Mouse (Mus musculus): ENCODE measurements around the gene Gimap5. TPM values are rescaled to one million over a fixed set of nuclear protein-coding genes. Genes with fewer than 3 reads are reported as not detected.

The Gimap5 gene
- polyA plus RNA-seq, 1 experiment = 28.6 TPM

DNA sequence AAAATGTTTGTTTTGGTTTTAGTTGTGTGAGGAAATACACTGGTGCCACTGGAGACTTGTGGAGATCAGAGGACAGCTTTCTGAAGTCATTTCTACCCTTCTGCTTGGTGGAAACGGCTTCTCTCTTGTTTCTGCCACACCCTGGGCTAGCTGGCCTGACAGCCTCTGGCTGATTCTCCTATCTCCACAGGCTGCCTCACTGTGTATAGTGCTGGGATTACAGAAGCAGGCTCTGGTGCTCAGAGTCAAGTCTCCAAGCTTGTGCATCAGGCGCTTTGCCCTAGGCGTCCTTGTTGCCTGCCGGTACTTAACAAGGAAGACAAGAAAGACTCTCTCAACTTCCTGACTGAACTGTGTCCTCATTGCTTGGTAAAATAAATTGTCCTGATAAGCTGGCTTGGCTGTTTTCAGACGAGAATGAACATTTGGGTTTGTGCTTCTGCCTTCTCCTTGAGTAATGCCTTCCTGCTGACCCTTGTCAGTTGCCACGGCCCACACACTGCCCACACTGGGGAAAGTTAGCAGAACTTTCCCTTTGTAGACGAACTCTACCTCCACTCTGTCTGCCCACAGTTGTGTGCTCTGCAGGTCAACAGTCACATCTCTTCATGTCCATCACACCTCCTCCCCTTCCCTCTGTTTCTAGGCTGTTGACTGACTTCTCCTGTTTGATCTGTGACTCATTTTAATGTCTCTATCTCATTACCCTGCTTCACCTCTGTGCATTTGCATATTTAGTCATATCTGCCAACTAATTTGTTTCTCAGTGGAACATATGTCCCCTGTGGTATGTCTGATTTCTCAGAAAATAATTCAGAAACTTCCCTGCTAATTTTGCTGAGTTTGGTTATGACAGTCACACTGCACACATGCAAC, 1.3 kb downstream of the Gimap5 start:
- no peak for DNase-seq
- WGBS = 17% methylated on average over 7 of the region's 7 CpGs

GRCm38 (mm10) chr6:48763567-48764270, 17.7 kb downstream of the Gimap5 start:
- no peaks in the 10 kb centered on the region for H3K4me1 ChIP-seq (ENCODE audit: control insufficient read depth, insufficient read depth, low read length)
- DNase-seq = no peak
- H3K4me3 ChIP-seq (replicated peaks; ENCODE audit: extremely low read depth, low read depth, low read length) = no peak overlapping the region
- TF ChIP-seq POLR2A (IDR thresholded peaks at IDR 0.05; ENCODE audit: borderline replicate concordance, extremely low read depth, low read depth, low read length) (no peak), CTCF (IDR thresholded peaks at IDR 0.05; ENCODE audit: insufficient read depth, low read length) (no peak)
- 64% methylated on average over 7 of the region's 7 CpGs for WGBS

More for the DNA sequence above, 1.3 kb downstream of the Gimap5 start:
- peaks cover 11% of the 10 kb centered on the region for H3K4me1 ChIP-seq (ENCODE audit: control insufficient read depth, insufficient read depth, low read length)
- TF ChIP-seq POLR2A (IDR thresholded peaks at IDR 0.05; ENCODE audit: borderline replicate concordance, extremely low read depth, low read depth, low read length) (0 out of 2 replicates have a peak, but pooled peaks have one; percentile 21), CTCF (IDR thresholded peaks at IDR 0.05; ENCODE audit: insufficient read depth, low read length) (no peak)
- H3K4me3 ChIP-seq (replicated peaks; ENCODE audit: extremely low read depth, low read depth, low read length) = peak overlapping the region; percentile 58

DNA sequence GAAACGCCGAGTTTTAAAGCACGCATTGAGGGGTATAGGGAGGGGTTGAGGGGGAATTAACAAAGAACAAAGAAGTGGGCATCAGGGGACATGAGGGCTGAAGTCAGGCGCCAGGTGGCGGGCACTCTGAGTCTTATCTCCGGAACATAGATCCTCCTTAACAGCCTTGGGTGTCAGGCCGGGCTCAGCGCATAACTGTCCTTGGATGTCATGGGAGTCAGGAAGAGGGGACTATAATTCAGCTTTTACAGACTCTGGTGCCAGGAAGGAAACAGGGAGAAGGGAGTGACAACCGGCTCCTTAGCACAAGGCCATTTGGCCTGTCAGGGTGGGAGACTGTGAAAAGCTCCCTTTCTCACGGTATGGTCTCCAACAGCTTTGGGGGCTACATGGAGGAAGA, 18.5 kb downstream of the Gimap5 start:
- H3K4me1 ChIP-seq (ENCODE audit: control insufficient read depth, insufficient read depth, low read length) = no peaks in the 10 kb centered on the region
- 88% methylated on average over 10 of the region's 10 CpGs for WGBS
- TF ChIP-seq POLR2A (IDR thresholded peaks at IDR 0.05; ENCODE audit: borderline replicate concordance, extremely low read depth, low read depth, low read length) (no peak), CTCF (IDR thresholded peaks at IDR 0.05; ENCODE audit: insufficient read depth, low read length) (no peak)
- no peak for DNase-seq
- H3K4me3 ChIP-seq (replicated peaks; ENCODE audit: extremely low read depth, low read depth, low read length) = no peak overlapping the region

GRCm38 (mm10) chr6:48768178-48768869, 22.3 kb downstream of the Gimap5 start:
- TF ChIP-seq POLR2A (IDR thresholded peaks at IDR 0.05; ENCODE audit: borderline replicate concordance, extremely low read depth, low read depth, low read length) = no peak
- DNase-seq = no peak
- no peaks in the 10 kb centered on the region for H3K4me1 ChIP-seq (ENCODE audit: control insufficient read depth, insufficient read depth, low read length)
- no peak overlapping the region for H3K4me3 ChIP-seq (replicated peaks; ENCODE audit: extremely low read depth, low read depth, low read length)
- 54% methylated on average over 9 of the region's 9 CpGs for WGBS

DNA sequence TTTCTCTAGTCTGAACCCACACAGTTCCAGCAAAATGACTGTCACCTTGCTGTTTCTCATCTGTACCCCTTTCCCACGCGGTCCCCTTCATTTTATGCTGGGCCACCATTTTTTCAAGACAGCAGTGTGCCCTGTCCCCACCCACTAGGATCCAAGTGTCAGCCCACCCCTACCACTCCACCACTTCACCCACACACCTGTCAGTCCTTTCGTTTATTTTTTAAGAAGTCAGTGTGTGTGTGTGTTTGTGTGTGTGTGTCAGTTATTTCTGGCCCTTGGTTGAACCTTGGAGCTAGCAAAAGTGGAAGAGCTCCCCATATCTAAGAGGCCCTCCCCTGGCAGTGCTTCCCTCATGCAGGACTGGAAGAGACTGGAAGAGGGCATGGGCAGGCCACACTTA, 22.9 kb downstream of the Gimap5 start:
- Histone ChIP-seq H3K4me1 (ENCODE audit: control insufficient read depth, insufficient read depth, low read length) (no peaks in the 10 kb centered on the region), H3K4me3 (replicated peaks; ENCODE audit: extremely low read depth, low read depth, low read length) (no peak overlapping the region)
- 72% methylated on average over 3 of the region's 3 CpGs for WGBS
- no peak for DNase-seq
- TF ChIP-seq CTCF (IDR thresholded peaks at IDR 0.05; ENCODE audit: insufficient read depth, low read length) = no peak
- TF ChIP-seq POLR2A (IDR thresholded peaks at IDR 0.05; ENCODE audit: borderline replicate concordance, extremely low read depth, low read depth, low read length) = no peak

- Histone ChIP-seq H3K4me3 (replicated peaks; ENCODE audit: extremely low read depth, low read depth, low read length) (peak within 1 kb of the TSS; percentile 40), H3K4me1 (ENCODE audit: control insufficient read depth, insufficient read depth, low read length) (no peaks in the 10 kb centered on the region)
- DNase-seq = no peak
- WGBS = 67% methylated on average over 3 of the region's 3 CpGs
- TF ChIP-seq POLR2A (IDR thresholded peaks at IDR 0.05; ENCODE audit: borderline replicate concordance, extremely low read depth, low read depth, low read length) = no peak
- TF ChIP-seq CTCF (IDR thresholded peaks at IDR 0.05; ENCODE audit: insufficient read depth, low read length) = no peak
These were observed 24.7 kb downstream of the Gimap5 start, which contains the start of gene Gimap3 for GRCm38 (mm10) chr6:48770696-48771095. Gimap3 (minus strand) TSS chr6:48770851.

GRCm38 (mm10) chr6:48772030-48772429, 26.0 kb downstream of the Gimap5 start:
- H3K4me3 ChIP-seq (replicated peaks; ENCODE audit: extremely low read depth, low read depth, low read length) = no peak overlapping the region
- TF ChIP-seq CTCF (IDR thresholded peaks at IDR 0.05; ENCODE audit: insufficient read depth, low read length) (peak; percentile 95), POLR2A (IDR thresholded peaks at IDR 0.05; ENCODE audit: borderline replicate concordance, extremely low read depth, low read depth, low read length) (no peak)
- peak; percentile 79 for DNase-seq
- H3K4me1 ChIP-seq (ENCODE audit: control insufficient read depth, insufficient read depth, low read length) = no peaks in the 10 kb centered on the region
- 7% methylated on average over 8 of the region's 8 CpGs for WGBS

DNA sequence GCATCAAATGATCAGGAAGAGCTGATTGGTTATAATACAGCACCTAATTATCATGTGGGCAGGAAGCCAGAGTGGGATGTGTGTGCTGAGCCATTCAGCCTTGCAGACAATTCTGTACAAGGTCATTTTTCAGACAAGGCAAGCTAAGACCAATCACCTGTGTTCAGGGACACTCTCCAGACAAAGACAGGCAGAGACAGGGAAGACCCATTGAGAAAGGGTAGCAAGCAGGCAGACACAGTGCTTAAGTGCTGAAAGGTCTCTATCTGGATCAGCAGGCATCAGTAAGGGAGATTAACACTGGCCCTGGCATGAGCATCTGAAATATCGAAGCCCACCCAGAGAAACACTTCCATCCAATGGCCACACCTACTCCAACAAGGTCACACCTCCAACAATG, 38.4 kb downstream of the Gimap5 start:
- Histone ChIP-seq H3K4me3 (replicated peaks; ENCODE audit: extremely low read depth, low read depth, low read length) (no peak overlapping the region), H3K4me1 (ENCODE audit: control insufficient read depth, insufficient read depth, low read length) (peaks cover 6% of the 10 kb centered on the region)
- DNase-seq = no peak
- 82% methylated on average over 1 of the region's 1 CpGs for WGBS
- no peak for TF ChIP-seq CTCF (IDR thresholded peaks at IDR 0.05; ENCODE audit: insufficient read depth, low read length)
- no peak for TF ChIP-seq POLR2A (IDR thresholded peaks at IDR 0.05; ENCODE audit: borderline replicate concordance, extremely low read depth, low read depth, low read length)

DNA sequence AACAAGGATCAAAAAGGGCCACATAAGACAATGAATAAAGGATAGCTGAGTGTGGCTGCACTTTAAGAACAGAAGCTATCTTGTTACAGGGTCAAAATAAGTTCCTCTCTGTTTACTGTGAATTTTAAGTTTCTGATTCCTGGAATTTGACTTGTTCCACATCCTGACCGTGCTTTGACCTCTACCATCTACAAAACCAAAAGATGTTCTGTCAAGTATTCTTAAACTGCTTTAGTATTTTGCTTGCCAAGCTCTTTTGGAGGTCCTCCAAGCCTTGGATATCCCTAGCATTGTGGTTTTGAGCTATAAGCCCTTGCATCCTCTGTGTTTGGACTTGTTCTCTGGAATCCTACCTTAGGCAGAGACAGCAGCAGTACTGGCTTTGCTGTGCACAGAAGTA, 39.2 kb downstream of the Gimap5 start:
- Histone ChIP-seq H3K4me1 (ENCODE audit: control insufficient read depth, insufficient read depth, low read length) (peaks cover 6% of the 10 kb centered on the region), H3K4me3 (replicated peaks; ENCODE audit: extremely low read depth, low read depth, low read length) (no peak overlapping the region)
- TF ChIP-seq POLR2A (IDR thresholded peaks at IDR 0.05; ENCODE audit: borderline replicate concordance, extremely low read depth, low read depth, low read length) (no peak), CTCF (IDR thresholded peaks at IDR 0.05; ENCODE audit: insufficient read depth, low read length) (no peak)
- DNase-seq = no peak
- 17% methylated on average over 1 of the region's 1 CpGs for WGBS

Measured in lung, adult 2 months (tissue).